Mouse (Mus musculus) right cerebral cortex, postnatal 36 days (tissue): Measurements from ENCODE around the gene Slco2a1.

Experiments
- DNase-seq, 2 experiments: peaks; one replicate each; pipeline ENCODE4 v3.0.0; 2022; ENCODE audit warnings: low spot score in 2 of 2, mixed read lengths in 1 of 2

The Slco2a1 gene

GRCm38 (mm10) chr9:102982376-102982775 is 6.1 kb upstream of the Slco2a1 start:
- DNase-seq: no peak

- DNase-seq: no peak
Measured at GRCm38 (mm10) chr9:102985111-102985510, 3.4 kb upstream of the Slco2a1 start.

GRCm38 (mm10) chr9:102985939-102986338 is 2.6 kb upstream of the Slco2a1 start:
- no peak for DNase-seq

- no peak for DNase-seq
Measured at GRCm38 (mm10) chr9:102990306-102991133, 2.0 kb downstream of the Slco2a1 start.

GRCm38 (mm10) chr9:102991134-102991406 is 2.6 kb downstream of the Slco2a1 start:
- DNase-seq: no peak

- DNase-seq: no peak
Measured at GRCm38 (mm10) chr9:102992877-102993276, 4.4 kb downstream of the Slco2a1 start.

GRCm38 (mm10) chr9:102993764-102994163 is 5.3 kb downstream of the Slco2a1 start:
- DNase-seq: no peak

GRCm38 (mm10) chr9:102995800-102996635 is 7.5 kb downstream of the Slco2a1 start:
- DNase-seq: no peak

- DNase-seq: no peak
Measured at GRCm38 (mm10) chr9:103000384-103000783, 11.9 kb downstream of the Slco2a1 start.

- DNase-seq: no peak
Measured at GRCm38 (mm10) chr9:103004343-103004742, 15.8 kb downstream of the Slco2a1 start.

- no peak for DNase-seq
Measured at GRCm38 (mm10) chr9:103007699-103008078, 19.2 kb downstream of the Slco2a1 start.

GRCm38 (mm10) chr9:103008079-103008855 is 19.8 kb downstream of the Slco2a1 start:
- DNase-seq: no peak

GRCm38 (mm10) chr9:103010161-103010560 is 21.6 kb downstream of the Slco2a1 start:
- DNase-seq: no peak

- DNase-seq: peak in 1 of 2 experiments; percentile 15
Measured at GRCm38 (mm10) chr9:103013366-103013765, 24.9 kb downstream of the Slco2a1 start.

- no peak for DNase-seq
Measured at GRCm38 (mm10) chr9:103014686-103015085, 26.2 kb downstream of the Slco2a1 start.

GRCm38 (mm10) chr9:103024116-103024515 is 35.6 kb downstream of the Slco2a1 start:
- DNase-seq: no peak

- DNase-seq: no peak
Measured at GRCm38 (mm10) chr9:103027150-103027889, 38.8 kb downstream of the Slco2a1 start.

- no peak for DNase-seq
Measured at GRCm38 (mm10) chr9:103029012-103029411, 40.5 kb downstream of the Slco2a1 start.

- DNase-seq: no peak
Measured at GRCm38 (mm10) chr9:103030041-103030440, 41.5 kb downstream of the Slco2a1 start.

- DNase-seq: no peak
Measured at GRCm38 (mm10) chr9:103031211-103031610, 42.7 kb downstream of the Slco2a1 start.

- DNase-seq: no peak
Measured at GRCm38 (mm10) chr9:103032193-103032592, 43.7 kb downstream of the Slco2a1 start.
